Mouse (Mus musculus): ENCODE measurements at regions not wholly inside any gene's neighbourhood (a gene's known extent, or its start where the extent isn't known, plus 50 kb on each side); places are given as distances from the start of the nearest gene placed in this dataset.
"Not testable (repeated sequence)": the region's sequence is repeated elsewhere in the genome, so short reads cannot be mapped to it uniquely, and the experiment has no call there.

GRCm38 (mm10) chr5:59956240-59956639, 1852.4 kb upstream of the G6pd2 start:
- TF ChIP-seq CTCF, POLR2A (IDR thresholded peaks at IDR 0.05; ENCODE audit: extremely low read depth, insufficient read depth, low read length): not testable (repeated sequence)

All from cortical plate, adult 2 months (tissue).